Mouse (Mus musculus): ENCODE measurements around the gene Cysrt1. TPM values are rescaled to one million over a fixed set of nuclear protein-coding genes. Genes with fewer than 3 reads are reported as not detected.
"Not testable (repeated sequence)": the region's sequence is repeated elsewhere in the genome, so short reads cannot be mapped to it uniquely, and the experiment has no call there.

Cysrt1 gene
- total RNA-seq, 2 experiments from 2014 or later = not detected

GRCm38 (mm10) chr2:25266720-25267119, 24.5 kb upstream of the Cysrt1 start:
- DNase-seq (ENCODE audit: low spot score in 2 of 2) = peak in 1 of 2 experiments; percentile 54
- intact Hi-C loops (cut with DNase I) = no loop called here

DNA sequence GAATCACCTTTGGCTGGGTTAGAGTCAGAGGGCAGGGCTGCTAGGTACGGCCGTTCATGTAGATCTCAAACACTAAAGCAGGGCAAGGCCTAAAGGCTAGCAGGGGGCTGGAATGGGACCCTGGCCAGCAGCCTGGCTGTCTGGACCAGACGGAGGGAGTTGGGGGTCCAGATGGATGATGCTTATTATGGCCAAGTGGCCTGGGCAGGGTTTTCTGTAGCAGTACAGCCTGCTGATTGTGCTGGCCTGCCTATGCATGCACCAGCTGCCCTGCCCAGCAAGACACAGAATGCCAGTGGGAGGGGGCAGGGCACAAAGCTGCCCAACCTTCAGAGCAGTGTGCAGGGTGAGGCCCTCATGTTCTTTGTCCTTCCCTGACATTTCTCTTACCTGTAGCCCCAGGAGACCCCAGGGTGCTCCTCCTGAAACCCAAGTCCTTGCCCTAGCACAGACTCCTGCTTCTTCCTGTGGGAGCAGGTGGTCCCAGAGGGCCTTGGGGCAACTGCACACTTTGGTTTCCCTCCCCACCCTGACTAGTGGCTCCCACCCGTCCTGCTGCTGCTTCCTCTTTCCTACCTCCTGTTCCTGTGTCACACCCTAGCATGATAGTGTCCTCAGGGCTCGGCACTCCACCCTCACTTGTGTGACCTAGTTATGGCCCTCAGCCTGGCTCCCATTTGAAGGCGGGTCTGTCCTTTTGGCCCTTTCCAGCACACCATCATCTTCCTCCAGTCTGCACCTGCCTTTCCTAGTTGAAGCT, 23.8 kb upstream of the Cysrt1 start:
- DNase-seq (ENCODE audit: low spot score in 2 of 2) = no peak
- intact Hi-C loops (cut with DNase I) = no loop called here

- intact Hi-C loops (cut with DNase I) = no loop called here
- no peak for DNase-seq (ENCODE audit: low spot score in 2 of 2)
Observed at GRCm38 (mm10) chr2:25264851-25265250, 22.6 kb upstream of the Cysrt1 start.

GRCm38 (mm10) chr2:25264286-25264660, 22.0 kb upstream of the Cysrt1 start:
- DNase-seq (ENCODE audit: low spot score in 2 of 2) = no peak
- intact Hi-C loops (cut with DNase I) = no loop called here

DNA sequence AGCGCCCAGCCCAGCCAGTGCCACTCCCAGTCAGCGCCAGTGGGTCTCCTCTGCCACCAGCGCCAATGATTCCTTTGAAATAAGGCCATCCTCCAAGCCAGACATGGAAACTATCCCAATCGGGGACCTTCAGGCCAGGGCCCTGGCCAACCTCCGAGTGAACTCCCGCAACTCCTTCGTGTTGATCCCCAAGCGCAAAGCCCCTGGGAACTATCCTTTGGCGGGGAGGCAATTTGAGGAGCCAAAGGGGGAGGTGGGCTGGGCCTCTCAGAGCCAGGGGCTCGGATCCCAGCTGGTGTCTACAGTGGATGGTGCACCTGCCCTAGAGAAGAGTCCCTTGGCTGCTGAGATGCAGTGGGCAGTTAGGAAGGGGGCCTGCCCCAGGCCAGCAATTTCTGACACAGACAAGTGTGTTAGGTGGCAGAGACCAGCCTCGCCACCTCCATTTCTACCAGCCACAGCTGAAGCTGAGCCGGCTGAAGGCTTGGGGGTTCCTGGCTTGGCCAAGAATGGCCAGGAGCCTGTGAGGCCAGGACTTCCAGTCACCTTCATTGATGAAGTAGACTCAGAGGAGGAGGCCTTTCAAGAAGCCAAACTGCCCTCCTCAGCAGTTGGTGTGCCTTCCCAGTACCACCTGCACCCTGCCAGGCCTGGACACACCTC, 21.5 kb upstream of the Cysrt1 start:
- intact Hi-C loops (cut with DNase I) = loop anchor here (2.0 kb wide), 1 partner anchor 39 kb away; the partner anchor contains the start of gene Tubb4b
- no peak for DNase-seq (ENCODE audit: low spot score in 2 of 2)

DNA sequence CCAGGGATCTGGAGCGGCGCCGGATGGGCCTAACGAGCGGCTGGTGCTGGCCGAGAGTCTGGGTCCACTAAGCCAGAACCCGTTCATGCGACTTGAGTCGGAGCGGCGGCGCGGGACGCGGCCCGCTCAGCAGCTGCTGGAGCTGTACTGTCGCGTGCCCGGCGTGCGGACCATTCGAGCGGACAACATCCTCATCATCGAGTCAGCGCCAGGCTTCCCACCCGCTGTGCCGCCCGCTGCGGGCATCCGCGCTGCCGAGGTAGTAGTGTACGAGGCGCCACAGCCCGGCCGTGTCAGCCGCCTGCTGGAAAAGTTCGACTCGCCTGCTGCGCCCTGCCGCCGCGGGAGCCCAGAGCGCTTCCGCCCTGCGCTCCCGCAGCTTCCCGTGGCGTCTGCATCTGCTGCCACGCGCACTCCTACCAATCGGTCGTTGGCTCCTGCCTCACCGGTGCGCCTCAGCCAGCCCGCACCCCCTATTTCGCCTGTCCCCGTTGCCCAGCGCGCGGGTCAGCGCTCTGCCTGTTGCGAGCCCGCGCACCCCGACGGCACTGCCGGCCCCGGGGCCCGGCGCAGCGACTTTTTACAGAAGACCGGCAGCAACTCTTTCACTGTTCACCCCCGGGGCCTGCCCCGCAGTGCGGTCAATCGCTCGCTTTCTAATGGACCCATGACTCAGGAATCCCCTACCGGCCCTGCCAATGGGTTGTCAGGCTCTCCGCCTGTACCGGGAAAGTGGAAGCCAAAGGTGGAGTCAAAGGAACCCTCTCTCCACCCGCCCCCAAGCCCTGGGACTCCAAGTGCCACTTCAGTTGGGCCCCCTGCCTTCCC, 20.8 kb upstream of the Cysrt1 start:
- intact Hi-C loops (cut with DNase I) = loop anchor here (2.0 kb wide), 1 partner anchor 38 kb away; the partner anchor contains the start of gene Tubb4b

GRCm38 (mm10) chr2:25262291-25262767, 20.1 kb upstream of the Cysrt1 start, which contains the start of gene Tprn:
Gene Tprn (plus strand): TSS chr2:25262618.
- DNase-seq (ENCODE audit: low spot score in 2 of 2) = peak; percentile 92 to 94
- intact Hi-C loops (cut with DNase I) = loop anchor here (2.0 kb wide), 1 partner anchor 38 kb away; the partner anchor contains the start of gene Tubb4b

More for the DNA sequence above, 20.8 kb upstream of the Cysrt1 start:
- DNase-seq (ENCODE audit: low spot score in 2 of 2) = no peak

GRCm38 (mm10) chr2:25261870-25262269, 19.6 kb upstream of the Cysrt1 start:
- DNase-seq (ENCODE audit: low spot score in 2 of 2) = no peak
- intact Hi-C loops (cut with DNase I) = loop anchor here (2.0 kb wide), 1 partner anchor 37 kb away; the partner anchor contains the start of gene Tubb4b

DNA sequence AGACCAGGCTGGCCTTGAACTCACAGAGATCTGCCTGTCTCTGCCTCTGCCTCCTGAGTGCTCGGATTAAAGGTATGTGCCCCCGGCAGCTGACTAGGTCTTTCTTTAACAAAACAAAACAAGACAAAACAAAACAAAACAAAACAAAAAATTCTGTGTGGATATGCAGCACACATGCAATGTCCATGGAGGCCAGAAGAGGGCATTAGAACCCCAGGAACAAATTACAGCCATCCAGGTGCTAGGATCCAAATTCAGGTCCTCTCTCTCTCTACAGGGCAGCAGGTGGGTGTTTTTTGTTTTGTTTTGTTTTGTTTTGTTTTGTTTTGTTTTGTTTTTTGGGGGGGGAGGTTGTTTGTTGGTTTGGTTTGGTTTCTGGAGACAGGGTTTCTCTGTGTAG, 16.6 kb upstream of the Cysrt1 start:
- intact Hi-C loops (cut with DNase I) = no loop called here
- no peak for DNase-seq (ENCODE audit: low spot score in 2 of 2)

- DNase-seq (ENCODE audit: low spot score in 2 of 2); intact Hi-C loops (cut with DNase I): not testable (repeated sequence)
Observed at GRCm38 (mm10) chr2:25257250-25257649, 15.0 kb upstream of the Cysrt1 start.

GRCm38 (mm10) chr2:25256443-25257109, 14.3 kb upstream of the Cysrt1 start:
- DNase-seq (ENCODE audit: low spot score in 2 of 2); intact Hi-C loops (cut with DNase I): not testable (repeated sequence)

- intact Hi-C loops (cut with DNase I) = loop anchor here (2.0 kb wide), 1 partner anchor 61 kb away; no protein-coding TSS in a partner anchor
Observed at GRCm38 (mm10) chr2:25255284-25255779, 13.1 kb upstream of the Cysrt1 start, which contains the start of gene Tmem203. Gene Tmem203 (plus strand): TSS chr2:25255439.

GRCm38 (mm10) chr2:25252331-25252730, 10.1 kb upstream of the Cysrt1 start:
- no peak for DNase-seq (ENCODE audit: low spot score in 2 of 2)
- intact Hi-C loops (cut with DNase I) = no loop called here

More at GRCm38 (mm10) chr2:25255284-25255779, 13.1 kb upstream of the Cysrt1 start, which contains the start of gene Tmem203:
- DNase-seq (ENCODE audit: low spot score in 2 of 2) = peak; percentile 88 to 90

GRCm38 (mm10) chr2:25246183-25247072, 4.2 kb upstream of the Cysrt1 start, which contains the start of gene AL732309.1:
Gene AL732309.1 (minus strand): TSS chr2:25246863.
- DNase-seq (ENCODE audit: low spot score in 2 of 2) = no peak

GRCm38 (mm10) chr2:25244144-25244543, 1.9 kb upstream of the Cysrt1 start:
- intact Hi-C loops (cut with DNase I) = no loop called here
- no peak for DNase-seq (ENCODE audit: low spot score in 2 of 2)

More at GRCm38 (mm10) chr2:25246183-25247072, 4.2 kb upstream of the Cysrt1 start, which contains the start of gene AL732309.1:
- intact Hi-C loops (cut with DNase I) = no loop called here

- DNase-seq (ENCODE audit: low spot score in 2 of 2) = no peak
- intact Hi-C loops (cut with DNase I) = no loop called here
Observed at GRCm38 (mm10) chr2:25243342-25243741, 1.1 kb upstream of the Cysrt1 start.

DNA sequence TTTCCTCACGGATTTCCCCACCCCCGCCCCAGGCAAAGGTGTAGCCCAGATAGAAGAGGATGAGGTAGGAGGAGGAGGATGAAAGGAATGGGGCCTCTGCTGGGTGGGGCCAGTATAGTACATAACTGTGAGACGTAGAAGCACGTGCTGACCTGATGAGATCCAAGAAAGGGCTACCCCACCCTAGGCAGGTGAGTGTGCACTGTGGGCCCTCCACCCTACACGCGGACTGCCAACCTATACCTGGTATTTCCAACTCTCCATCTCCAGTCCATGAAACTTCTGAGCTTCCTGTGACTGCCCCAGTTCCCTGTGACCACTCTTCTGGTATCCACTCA, 845 bp downstream of the Cysrt1 start:
- no peak for DNase-seq (ENCODE audit: low spot score in 2 of 2)
- intact Hi-C loops (cut with DNase I) = no loop called here
